In genomic region chr2:165901127-165901384, GRCm38 (mm10) we compare ENCODE assay signal across 10 mouse cellular contexts. TPM values are rescaled to one million over a fixed set of nuclear protein-coding genes. Genes with fewer than 3 reads are reported as not detected.
DNase-seq lines count a peak whose midpoint lies in the region; ATAC-seq and TF ChIP-seq lines count a peak whose summit lies in the region.
"Had no signal": no experiment of that assay in that cellular context is flagged by ENCODE, and none has a peak within 500 bp of the region (broad histone marks: within the 10 kb centered on the region; RNA-seq: fewer than 3 reads in every experiment).

No protein-coding gene starts in this region.

- no peaks in the 10 kb centered on the region for H3K36me3 ChIP-seq in heart, embryonic 16.5 days (ENCODE audit: control insufficient read depth, insufficient read depth)
- no peaks in the 10 kb centered on the region for H3K36me3 ChIP-seq in midbrain, embryonic 10.5 days
- no peaks in the 10 kb centered on the region for H3K36me3 ChIP-seq in midbrain, postnatal 0 days (ENCODE audit: insufficient read depth, low read length)
- H3K36me3 ChIP-seq in intestine, embryonic 15.5 days, result no peaks in the 10 kb centered on the region
- H3K36me3 ChIP-seq in stomach, embryonic 15.5 days, result no peaks in the 10 kb centered on the region

- ATAC-seq in heart, embryonic 16.5 days (replicated peaks; ENCODE audit: extremely low read depth, insufficient read depth, low FRiP score), result no peak
- no peak for ATAC-seq in midbrain, postnatal 0 days (ENCODE audit: low FRiP score)
- ATAC-seq in intestine, embryonic 15.5 days, result peak; percentile 43
- ATAC-seq in stomach, embryonic 15.5 days (ENCODE audit: insufficient read depth, low FRiP score, low read depth), result peak; percentile 29; the same call in 1 of the 2 replicates

- H3K4me2 ChIP-seq in heart, embryonic 16.5 days (ENCODE audit: low read depth, low read length), result no peak overlapping the region
- H3K4me2 ChIP-seq in midbrain, postnatal 0 days (ENCODE audit: low read depth, low read length, poor library complexity, severe bottlenecking), result no peak overlapping the region
- peak overlapping the region; percentile 45 for H3K4me2 ChIP-seq in intestine, embryonic 15.5 days (replicated peaks)
- peak overlapping the region; percentile 41 for H3K4me2 ChIP-seq in stomach, embryonic 15.5 days

- peak overlapping the region; percentile 71 for H3K27ac ChIP-seq in heart, embryonic 16.5 days (ENCODE audit: low read length)
- peak overlapping the region; percentile 88 for H3K27ac ChIP-seq in midbrain, embryonic 10.5 days (replicated peaks)
- no peak overlapping the region for H3K27ac ChIP-seq in midbrain, postnatal 0 days (ENCODE audit: low read depth, low read length)
- peak overlapping the region; percentile 83 for H3K27ac ChIP-seq in intestine, embryonic 15.5 days
- H3K27ac ChIP-seq in stomach, embryonic 15.5 days, result peak overlapping the region; percentile 86

- intact Hi-C loops in heart, postnatal 10 days (cut with DNase I), result loop anchor here (2.0 kb wide), 1 partner anchor 74 kb away; no protein-coding TSS in a partner anchor
- intact Hi-C loops in left cerebral cortex, postnatal 36 days (cut with DNase I), result no loop called here

- no peak overlapping the region for H3K9ac ChIP-seq in heart, embryonic 16.5 days (ENCODE audit: low read length)
- H3K9ac ChIP-seq in midbrain, postnatal 0 days (replicated peaks; ENCODE audit: low read length, poor library complexity, severe bottlenecking), result no peak overlapping the region
- H3K9ac ChIP-seq in intestine, embryonic 15.5 days, result no peak overlapping the region; the same call in 1 of the 2 replicates
- H3K9ac ChIP-seq in stomach, embryonic 15.5 days, result no peak overlapping the region

- no peak for TF ChIP-seq CTCF in midbrain, postnatal 0 days (IDR thresholded peaks at IDR 0.05)

- H3K4me1 ChIP-seq in heart, embryonic 16.5 days (ENCODE audit: control insufficient read depth, insufficient read depth, low read length), result peaks cover 15% of the 10 kb centered on the region
- peaks cover 55% of the 10 kb centered on the region for H3K4me1 ChIP-seq in midbrain, embryonic 10.5 days
- no peaks in the 10 kb centered on the region for H3K4me1 ChIP-seq in midbrain, postnatal 0 days (ENCODE audit: insufficient read depth, low read length)
- H3K4me1 ChIP-seq in intestine, embryonic 15.5 days (replicated peaks), result peaks cover 20% of the 10 kb centered on the region
- H3K4me1 ChIP-seq in stomach, embryonic 15.5 days, result peaks cover 30% of the 10 kb centered on the region

- no peaks in the 10 kb centered on the region for H3K9me3 ChIP-seq in heart, embryonic 16.5 days (replicated peaks; ENCODE audit: control insufficient read depth, low read length)
- H3K9me3 ChIP-seq in midbrain, embryonic 10.5 days (replicated peaks), result no peaks in the 10 kb centered on the region
- no peaks in the 10 kb centered on the region for H3K9me3 ChIP-seq in midbrain, postnatal 0 days (ENCODE audit: low read length)
- no peaks in the 10 kb centered on the region for H3K9me3 ChIP-seq in intestine, embryonic 15.5 days
- no peaks in the 10 kb centered on the region for H3K9me3 ChIP-seq in stomach, embryonic 15.5 days

- no peak overlapping the region for H3K4me3 ChIP-seq in heart, embryonic 16.5 days (ENCODE audit: low read length)
- H3K4me3 ChIP-seq in midbrain, embryonic 10.5 days, result no peak overlapping the region
- H3K4me3 ChIP-seq in midbrain, postnatal 0 days (ENCODE audit: low read depth, low read length), result no peak overlapping the region
- no peak overlapping the region for H3K4me3 ChIP-seq in intestine, embryonic 15.5 days (replicated peaks)
- H3K4me3 ChIP-seq in stomach, embryonic 15.5 days (replicated peaks), result 0 out of 2 replicates have a peak overlapping the region, but pooled peaks have one; percentile 4
- H3K4me3 ChIP-seq: erythroblast, embryonic 14.5 days had no signal

- no peak for DNase-seq in heart, postnatal 10 days
- no peak for DNase-seq in midbrain, embryonic 10.5 days (ENCODE audit: low spot score)
- DNase-seq in midbrain, postnatal 0 days (ENCODE audit: low spot score), result no peak
- DNase-seq in left cerebral cortex, postnatal 36 days (ENCODE audit: low spot score in 2 of 2), result no peak
- no peak for DNase-seq in layer of hippocampus, adult 9-11 months
- DNase-seq: cerebellum, adult 11-12 months had no signal

- no peaks in the 10 kb centered on the region for H3K27me3 ChIP-seq in heart, embryonic 16.5 days (ENCODE audit: control insufficient read depth, insufficient read depth, low read length)
- H3K27me3 ChIP-seq in midbrain, embryonic 10.5 days (ENCODE audit: low read depth, poor library complexity, severe bottlenecking), result no peaks in the 10 kb centered on the region
- H3K27me3 ChIP-seq in midbrain, postnatal 0 days (ENCODE audit: insufficient read depth, low read length), result no peaks in the 10 kb centered on the region
- no peaks in the 10 kb centered on the region for H3K27me3 ChIP-seq in intestine, embryonic 15.5 days (replicated peaks)
- no peaks in the 10 kb centered on the region for H3K27me3 ChIP-seq in stomach, embryonic 15.5 days (replicated peaks)

- WGBS in heart, embryonic 16.5 days, result 64% methylated on average over 3 of the region's 3 CpGs
- WGBS in midbrain, embryonic 10.5 days, result 35% methylated on average over 3 of the region's 3 CpGs
- 50% methylated on average over 3 of the region's 3 CpGs for WGBS in midbrain, postnatal 0 days
- 33% methylated on average over 3 of the region's 3 CpGs for WGBS in intestine, embryonic 15.5 days
- 40% methylated on average over 3 of the region's 3 CpGs for WGBS in stomach, embryonic 15.5 days

RNA-seq across cellular contexts. Expression of gene Zmynd8, which starts 2.2 kb away (rescaled TPM):
- 36.0 and 40.2 TPM in 2 replicates for polyA plus RNA-seq in heart, embryonic 16.5 days (2015; fragmentation: Nextera tagmentation; extraction: Ambion mirVana)
- total RNA-seq in heart, postnatal 10 days (2021), result 10 to 100 TPM; 48.7 to 55.5 TPM
- polyA plus RNA-seq in midbrain, embryonic 10.5 days (2016; fragmentation: Nextera tagmentation; extraction: Ambion mirVana), result 61.4 and 63.3 TPM in 2 replicates
- total RNA-seq in midbrain, postnatal 0 days (2014; rRNA removed), result 55.9 and 73.4 TPM in 2 replicates
- 56.8 and 59.0 TPM in 2 replicates for polyA plus RNA-seq in midbrain, postnatal 0 days (2015; fragmentation: Nextera tagmentation; extraction: Ambion mirVana)
- polyA plus RNA-seq in intestine, embryonic 15.5 days (2015; fragmentation: Nextera tagmentation; extraction: Ambion mirVana), result 64.7 and 66.2 TPM in 2 replicates
- 53.6 and 54.5 TPM in 2 replicates for polyA plus RNA-seq in stomach, embryonic 15.5 days (2015; fragmentation: Nextera tagmentation; extraction: Ambion mirVana)
- 100 to 1,000 TPM; 119 to 184 TPM for total RNA-seq in left cerebral cortex, postnatal 36 days (2021)

Comparison
In these comparisons a context has a peak if more than half of its experiments do, and no peak if none do; other contexts are left out.
1. ATAC-seq: peak in intestine, embryonic 15.5 days (single experiment) and stomach, embryonic 15.5 days (single experiment); none in heart, embryonic 16.5 days (single experiment) and midbrain, postnatal 0 days (single experiment).
2. H3K4me2 ChIP-seq: peak in intestine, embryonic 15.5 days (single experiment) and stomach, embryonic 15.5 days (single experiment); none in heart, embryonic 16.5 days (single experiment) and midbrain, postnatal 0 days (single experiment).